Mouse (Mus musculus) lung, postnatal 0 days (tissue): ENCODE data around the gene Slc9a1. TPM values are rescaled to one million over a fixed set of nuclear protein-coding genes. Genes with fewer than 3 reads are reported as not detected.

Experiments
- ATAC-seq: fragments of 200-750 bp; cut with Nextera tagmentation; 2 replicates; pipeline ENCODE4 v1.8.0; 2017; ENCODE audit warnings: moderate library complexity
- DNase-seq: peaks from one replicate; pipeline ENCODE4 v3.0.0-alpha.2; 2016; ENCODE audit warnings: low spot score
- H3K27ac ChIP-seq: fragments of 300-500 bp; sonication (generic); 2 replicates; pipeline ENCODE4 v1.5.1; 2014; ENCODE audit warnings: antibody characterized with exemption, mild to moderate bottlenecking, low read length, mixed read lengths
- H3K27me3 ChIP-seq: fragments of 300-500 bp; sonication (generic); replicated peaks from 2 replicates; pipeline ENCODE4 v1.6.1; 2014; ENCODE audit warnings: low read length, mixed read lengths; ENCODE audit not compliant: insufficient read depth
- H3K36me3 ChIP-seq: fragments of 300-500 bp; sonication (generic); 2 replicates; pipeline ENCODE4 v1.6.1; 2014; ENCODE audit warnings: low read length, mixed read lengths; ENCODE audit not compliant: insufficient read depth
- H3K4me1 ChIP-seq: fragments of 300-500 bp; sonication (generic); 2 replicates; pipeline ENCODE4 v1.6.1; 2014; ENCODE audit warnings: antibody characterized with exemption, low read depth, low read length, mixed read lengths; ENCODE audit not compliant: insufficient read depth
- H3K4me2 ChIP-seq: fragments of 300-500 bp; sonication (generic); replicated peaks from 2 replicates; pipeline ENCODE4 v1.6.1; 2014; ENCODE audit warnings: low read depth, mild to moderate bottlenecking, low read length, moderate library complexity, mixed read lengths
- H3K4me3 ChIP-seq: fragments of 300-500 bp; sonication (generic); 2 replicates; pipeline ENCODE4 v1.5.1; 2014; ENCODE audit warnings: low read depth, low read length
- H3K9ac ChIP-seq: fragments of 300-500 bp; sonication (generic); replicated peaks from 2 replicates; pipeline ENCODE4 v1.6.1; 2014; ENCODE audit warnings: low read depth, mild to moderate bottlenecking
- H3K9me3 ChIP-seq: fragments of 300-500 bp; sonication (generic); 2 replicates; pipeline ENCODE4 v1.6.1; 2016; ENCODE audit warnings: low read length, mixed read lengths
- CTCF ChIP-seq: IDR thresholded peaks from 2 replicates; pipeline ENCODE4 v1.5.1; 2016; ENCODE audit warnings: antibody characterized with exemption, mild to moderate bottlenecking
- EP300 ChIP-seq: IDR thresholded peaks from 2 replicates; pipeline ENCODE4 v1.6.1; 2016; ENCODE audit warnings: antibody characterized with exemption, mild to moderate bottlenecking, control low read depth
- WGBS: fragments of 180-500 bp; shearing (Covaris S2); extraction: QIAGEN DNeasy Blood & Tissue Kit; methylation state at CpG from one replicate; pipeline ENCODE4 v1.1.7; 2014; 5-methylcytosine and 5-hydroxymethylcytosine counted together
- polyA plus RNA-seq: library from polyadenylated mRNA; unstranded; fragments of >200 nt; fragmentation: Nextera tagmentation; extraction: Ambion mirVana; gene quantifications from 2 replicates; pipeline ENCODE4 v1.2.1, GENCODE M21; 2015

The Slc9a1 gene
- polyA plus RNA-seq, 1 experiment from 2014 or later = 6.0 TPM

DNA sequence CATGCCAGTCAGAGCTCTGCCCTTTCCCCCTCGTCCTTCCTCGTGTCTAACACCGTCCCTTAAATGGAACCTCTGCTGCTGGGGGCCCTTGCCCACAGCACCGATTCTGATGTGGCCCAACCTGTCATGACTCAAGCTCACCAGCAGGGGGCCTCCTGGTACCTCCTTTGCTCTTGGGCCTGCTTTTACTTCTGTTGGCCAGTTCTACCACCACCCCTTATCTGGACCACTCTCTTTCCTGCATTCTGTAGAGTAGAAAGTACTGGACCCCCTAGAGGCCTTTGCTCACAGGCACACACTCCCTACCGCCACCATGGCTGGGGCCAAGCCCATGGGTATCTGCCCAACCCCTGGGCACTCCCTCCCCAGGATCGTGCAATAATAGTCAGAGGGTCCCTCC lies 53.6 kb downstream of the Slc9a1 start:
- 59% methylated on average over 6 of the region's 6 CpGs for WGBS
- no peaks in the 10 kb centered on the region for H3K4me1 ChIP-seq
- 0 out of 2 replicates have a peak, but pooled peaks have one; percentile 14 for ATAC-seq
- H3K36me3 ChIP-seq = peaks cover 19% of the 10 kb centered on the region
- no peaks in the 10 kb centered on the region for H3K27me3 ChIP-seq
- H3K9ac ChIP-seq = no peak overlapping the region
- no peaks in the 10 kb centered on the region for H3K9me3 ChIP-seq
- no peak overlapping the region for H3K4me2 ChIP-seq
- no peak overlapping the region for H3K27ac ChIP-seq
- H3K4me3 ChIP-seq = no peak overlapping the region
- TF ChIP-seq CTCF (peak; percentile 90), EP300 (no peak)
- peak; percentile 39 for DNase-seq

DNA sequence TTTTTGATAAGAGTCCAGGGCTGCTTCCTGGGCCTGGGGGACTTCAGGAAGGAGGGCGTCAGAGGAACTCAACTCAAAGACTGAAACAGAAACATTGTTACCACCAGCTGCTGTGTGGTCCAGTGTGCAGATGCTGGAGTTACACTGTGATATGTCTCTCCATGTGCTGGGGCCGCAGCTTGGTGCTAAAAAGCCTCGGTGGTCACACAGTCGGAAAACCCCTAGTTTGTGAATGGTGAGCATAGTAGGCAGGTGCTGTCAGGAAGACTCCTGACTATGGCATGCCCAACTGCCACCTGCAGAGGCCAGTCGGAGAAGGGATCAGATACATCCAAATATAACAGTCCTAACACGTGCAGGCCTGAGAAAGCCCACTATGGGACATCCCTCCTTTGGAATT lies 54.2 kb downstream of the Slc9a1 start:
- Histone ChIP-seq H3K4me3 (no peak overlapping the region), H3K27ac (no peak overlapping the region), H3K4me1 (no peaks in the 10 kb centered on the region), H3K36me3 (peaks cover 15% of the 10 kb centered on the region), H3K27me3 (no peaks in the 10 kb centered on the region), H3K4me2 (no peak overlapping the region), H3K9me3 (no peaks in the 10 kb centered on the region), H3K9ac (no peak overlapping the region)
- ATAC-seq = no peak
- no peak for DNase-seq
- WGBS = 78% methylated on average over 6 of the region's 6 CpGs
- TF ChIP-seq CTCF (no peak), EP300 (no peak)

GRCm38 (mm10) chr4:133424100-133424499 lies 54.6 kb downstream of the Slc9a1 start:
- Histone ChIP-seq H3K4me3 (no peak overlapping the region), H3K9me3 (no peaks in the 10 kb centered on the region), H3K4me1 (no peaks in the 10 kb centered on the region), H3K27ac (no peak overlapping the region), H3K36me3 (peaks cover 15% of the 10 kb centered on the region), H3K4me2 (no peak overlapping the region), H3K9ac (no peak overlapping the region), H3K27me3 (no peaks in the 10 kb centered on the region)
- TF ChIP-seq EP300 (no peak), CTCF (peak; percentile 95)
- DNase-seq = peak; percentile 87
- 29% methylated on average over 4 of the region's 4 CpGs for WGBS
- peak; percentile 48 for ATAC-seq

DNA sequence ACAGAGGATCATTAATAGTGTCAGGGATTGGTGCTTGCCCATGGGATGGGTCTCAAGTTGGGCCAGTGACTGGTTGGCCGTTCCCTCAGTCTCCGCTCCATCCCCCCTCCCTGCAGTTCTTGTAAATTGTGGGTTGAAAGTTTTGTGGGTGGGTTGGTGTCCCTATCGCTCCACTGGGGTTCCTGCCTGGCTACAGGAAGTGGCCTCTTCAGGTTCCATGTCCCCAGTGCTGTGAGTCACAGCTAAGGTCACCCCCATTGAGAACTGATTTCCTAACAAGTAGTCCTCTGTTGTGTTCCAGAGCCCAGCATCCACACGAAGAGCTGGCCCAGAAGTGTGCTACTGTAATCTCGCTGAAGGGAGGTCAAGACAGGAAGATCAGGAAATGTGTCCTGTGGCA lies 56.6 kb downstream of the Slc9a1 start:
- Histone ChIP-seq H3K9me3 (no peaks in the 10 kb centered on the region), H3K36me3 (peaks cover 8% of the 10 kb centered on the region; the same call in 1 of the 2 replicates), H3K27ac (no peak overlapping the region), H3K27me3 (no peaks in the 10 kb centered on the region), H3K4me1 (no peaks in the 10 kb centered on the region), H3K4me3 (no peak overlapping the region), H3K4me2 (no peak overlapping the region), H3K9ac (no peak overlapping the region)
- TF ChIP-seq CTCF (no peak), EP300 (no peak)
- WGBS = 59% methylated on average over 5 of the region's 5 CpGs
- ATAC-seq (no peak), DNase-seq (no peak)

DNA sequence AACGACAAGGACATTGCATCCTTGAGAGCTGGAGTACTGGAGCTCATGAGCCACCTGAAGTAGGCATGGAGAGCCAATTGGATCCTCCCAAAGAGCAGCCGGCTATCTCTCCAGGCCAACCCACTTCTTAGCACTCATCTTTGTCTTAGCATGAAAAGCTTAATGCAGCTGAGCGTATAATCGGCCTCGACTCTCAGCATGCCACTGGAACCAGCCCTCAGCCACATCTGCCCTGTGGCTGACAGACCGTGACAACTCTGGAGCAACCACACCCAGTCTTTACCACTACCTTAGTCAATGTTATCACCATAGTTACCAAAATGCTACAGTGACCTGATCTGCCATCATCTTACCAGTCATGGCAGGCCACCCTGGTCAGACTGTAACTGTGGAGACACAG lies 62.0 kb downstream of the Slc9a1 start:
- Histone ChIP-seq H3K9me3 (no peaks in the 10 kb centered on the region), H3K4me2 (no peak overlapping the region), H3K27ac (no peak overlapping the region), H3K9ac (no peak overlapping the region), H3K36me3 (no peaks in the 10 kb centered on the region), H3K4me3 (no peak overlapping the region), H3K4me1 (no peaks in the 10 kb centered on the region), H3K27me3 (no peaks in the 10 kb centered on the region)
- WGBS = 81% methylated on average over 6 of the region's 6 CpGs
- TF ChIP-seq CTCF = no peak
- TF ChIP-seq EP300 = no peak
- ATAC-seq (no peak), DNase-seq (no peak)

GRCm38 (mm10) chr4:133432560-133433171 lies 63.2 kb downstream of the Slc9a1 start:
- WGBS = 17% methylated on average over 17 of the region's 17 CpGs
- Histone ChIP-seq H3K4me2 (no peak overlapping the region), H3K4me3 (no peak overlapping the region), H3K9me3 (no peaks in the 10 kb centered on the region), H3K9ac (no peak overlapping the region), H3K36me3 (no peaks in the 10 kb centered on the region), H3K4me1 (no peaks in the 10 kb centered on the region), H3K27me3 (no peaks in the 10 kb centered on the region), H3K27ac (no peak overlapping the region)
- TF ChIP-seq CTCF = no peak
- no peak for TF ChIP-seq EP300
- DNase-seq (no peak), ATAC-seq (0 out of 2 replicates have a peak, but pooled peaks have one; percentile 35)

DNA sequence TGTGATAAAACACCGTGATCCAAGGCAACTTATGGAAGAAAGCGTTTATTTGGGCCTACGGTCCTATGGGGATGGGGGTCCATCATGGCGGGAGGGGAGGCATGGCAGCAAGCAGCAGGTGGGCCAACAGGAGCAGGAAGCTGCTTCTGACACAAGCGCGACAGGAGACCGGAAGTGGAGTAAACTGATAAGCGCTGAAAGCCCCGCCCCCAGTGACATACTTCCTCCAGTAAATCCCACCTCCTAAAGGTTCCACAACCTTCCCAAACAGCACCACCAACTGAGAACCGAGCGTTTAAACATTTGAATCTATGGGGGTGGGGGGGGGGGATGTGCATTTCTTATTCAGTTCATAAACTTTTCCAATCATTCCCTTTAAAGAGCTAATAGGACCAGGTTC lies 66.4 kb downstream of the Slc9a1 start:
- Histone ChIP-seq H3K27me3 (no peaks in the 10 kb centered on the region), H3K9me3 (no peaks in the 10 kb centered on the region), H3K27ac (no peak overlapping the region), H3K4me2 (no peak overlapping the region), H3K9ac (no peak overlapping the region), H3K4me1 (no peaks in the 10 kb centered on the region), H3K4me3 (no peak overlapping the region), H3K36me3 (no peaks in the 10 kb centered on the region)
- WGBS = 88% methylated on average over 11 of the region's 11 CpGs
- no peak for DNase-seq
- ATAC-seq = no peak
- TF ChIP-seq EP300 = no peak
